ENCODE assay signal across 8 mouse cellular contexts in genomic region chr4:62663348-62663747, GRCm38 (mm10).
DNase-seq lines count a peak whose midpoint lies in the region; ATAC-seq lines count a peak whose summit lies in the region.

No protein-coding gene starts in this region.

- DNase-seq in heart, adult 18-20 months, result peak; percentile 41 to 70
- no peak for DNase-seq in heart, adult 8-10 months (ENCODE audit: low spot score)
- peak; percentile 47 to 65 for DNase-seq in kidney, postnatal 4 days
- no peak for DNase-seq in cerebellum, postnatal 36 days
- no peak for DNase-seq in ovary, adult 18-20 months (ENCODE audit: low spot score)

- no peaks in the 10 kb centered on the region for H3K9me3 ChIP-seq in heart, embryonic 11.5 days (replicated peaks; ENCODE audit: control insufficient read depth, low read length)
- no peaks in the 10 kb centered on the region for H3K9me3 ChIP-seq in midbrain, embryonic 16.5 days (replicated peaks; ENCODE audit: control insufficient read depth, low read length, poor library complexity, severe bottlenecking)

- peak; percentile 44 for ATAC-seq in activated CD4-positive, CD25-positive, alpha-beta regulatory T cell, adult 4 months
- peak; percentile 55; the same call in 1 of the 2 replicates for ATAC-seq in heart, embryonic 11.5 days (replicated peaks; ENCODE audit: insufficient number of reproducible peaks, low FRiP score, low TSS enrichment)
- peak; percentile 81 for ATAC-seq in midbrain, embryonic 16.5 days

- peak overlapping the region; percentile 86 for H3K27ac ChIP-seq in heart, embryonic 11.5 days (ENCODE audit: low read depth, low read length)
- H3K27ac ChIP-seq in midbrain, embryonic 16.5 days (ENCODE audit: low read length), result peak overlapping the region; percentile 24

- no peaks in the 10 kb centered on the region for H3K36me3 ChIP-seq in heart, embryonic 11.5 days (ENCODE audit: control insufficient read depth, insufficient read depth, low read length)
- no peaks in the 10 kb centered on the region for H3K36me3 ChIP-seq in midbrain, embryonic 16.5 days (ENCODE audit: control insufficient read depth, insufficient read depth, low read length)

- H3K9ac ChIP-seq in heart, embryonic 11.5 days (ENCODE audit: low read depth, low read length), result peak overlapping the region; percentile 44; the same call in 1 of the 2 replicates
- H3K9ac ChIP-seq in midbrain, embryonic 16.5 days (ENCODE audit: low read depth, low read length), result no peak overlapping the region

- H3K4me1 ChIP-seq in heart, embryonic 11.5 days (ENCODE audit: control insufficient read depth, insufficient read depth, low read length), result peaks cover 51% of the 10 kb centered on the region
- H3K4me1 ChIP-seq in midbrain, embryonic 16.5 days (ENCODE audit: control insufficient read depth, insufficient read depth, low read length), result peaks cover 25% of the 10 kb centered on the region

- peak overlapping the region; percentile 48 for H3K4me2 ChIP-seq in heart, embryonic 11.5 days
- H3K4me2 ChIP-seq in midbrain, embryonic 16.5 days (ENCODE audit: low read length), result no peak overlapping the region

- H3K27me3 ChIP-seq in heart, embryonic 11.5 days (ENCODE audit: control insufficient read depth, insufficient read depth, low read length), result no peaks in the 10 kb centered on the region
- no peaks in the 10 kb centered on the region for H3K27me3 ChIP-seq in midbrain, embryonic 16.5 days (ENCODE audit: control insufficient read depth, insufficient read depth, low read depth, low read length)

- no peak overlapping the region for H3K4me3 ChIP-seq in heart, embryonic 11.5 days (ENCODE audit: low read depth, low read length)
- no peak overlapping the region for H3K4me3 ChIP-seq in midbrain, embryonic 16.5 days (ENCODE audit: low read depth, low read length)

- 2% methylated on average over 6 of the region's 6 CpGs for WGBS in heart, embryonic 11.5 days (ENCODE audit: insufficient replicate concordance)
- 8% methylated on average over 6 of the region's 6 CpGs for WGBS in midbrain, embryonic 16.5 days

Comparison
In these comparisons a context has a peak if more than half of its experiments do, and no peak if none do; other contexts are left out.
1. DNase-seq: peak in heart, adult 18-20 months (2 of 2) and kidney, postnatal 4 days (2 of 2); none in heart, adult 8-10 months (single experiment), cerebellum, postnatal 36 days (0 of 2) and ovary, adult 18-20 months (single experiment).
2. Peak in every context shown above with its lines, with median percentiles within 50 percentile points of each other: ATAC-seq.